Mouse (Mus musculus) embryonic stem cell, embryonic (primary cell): ENCODE results near the gene Sorl1.

Experiments
- CTCF ChIA-PET, 4 experiments: fragments of 300-600 bp in 2 of 4; fragments of 350-600 bp in 2 of 4; sonication (Branson Sonifier 250); formaldehyde crosslinking; loops; one replicate each; lab custom pipeline; 2022; ENCODE audit warnings: inconsistent platforms in 2 of 4; lab: Charles Lee
- POLR2A ChIA-PET, 4 experiments: fragments of 300-600 bp in 2 of 4; fragments of 350-600 bp in 2 of 4; sonication (Branson Sonifier 250); formaldehyde crosslinking; loops; one replicate each; lab custom pipeline; 2022; ENCODE audit warnings: antibody characterized with exemption in 4 of 4, inconsistent platforms in 1 of 4; lab: Charles Lee

Sorl1 gene

DNA sequence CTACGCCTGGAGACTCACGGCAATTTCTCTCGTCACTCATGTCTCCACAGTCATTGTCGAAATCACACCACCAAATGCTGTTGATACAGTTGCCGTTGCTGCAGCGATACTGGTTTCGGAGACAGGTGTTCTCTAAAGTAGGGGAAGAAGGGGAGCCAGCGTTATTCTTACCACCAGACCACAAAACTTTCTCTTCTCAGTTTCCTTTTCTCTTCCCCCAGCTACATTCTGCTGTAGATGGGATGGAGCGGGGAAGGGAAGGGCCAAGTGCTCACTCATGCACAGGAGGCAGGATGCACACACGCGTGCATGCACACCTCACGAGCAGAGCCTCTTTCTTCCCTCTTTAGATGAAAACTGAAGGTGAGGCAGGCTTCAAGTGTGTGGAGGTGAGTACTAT, 101.8 kb downstream of the Sorl1 start:
- ChIA-PET POLR2A (no interaction called here), CTCF (interaction anchor here in 1 of 4 experiments (0.6 kb wide), 1 partner anchor 483 kb away, joined by 6 read pairs; no protein-coding TSS in a partner anchor)

DNA sequence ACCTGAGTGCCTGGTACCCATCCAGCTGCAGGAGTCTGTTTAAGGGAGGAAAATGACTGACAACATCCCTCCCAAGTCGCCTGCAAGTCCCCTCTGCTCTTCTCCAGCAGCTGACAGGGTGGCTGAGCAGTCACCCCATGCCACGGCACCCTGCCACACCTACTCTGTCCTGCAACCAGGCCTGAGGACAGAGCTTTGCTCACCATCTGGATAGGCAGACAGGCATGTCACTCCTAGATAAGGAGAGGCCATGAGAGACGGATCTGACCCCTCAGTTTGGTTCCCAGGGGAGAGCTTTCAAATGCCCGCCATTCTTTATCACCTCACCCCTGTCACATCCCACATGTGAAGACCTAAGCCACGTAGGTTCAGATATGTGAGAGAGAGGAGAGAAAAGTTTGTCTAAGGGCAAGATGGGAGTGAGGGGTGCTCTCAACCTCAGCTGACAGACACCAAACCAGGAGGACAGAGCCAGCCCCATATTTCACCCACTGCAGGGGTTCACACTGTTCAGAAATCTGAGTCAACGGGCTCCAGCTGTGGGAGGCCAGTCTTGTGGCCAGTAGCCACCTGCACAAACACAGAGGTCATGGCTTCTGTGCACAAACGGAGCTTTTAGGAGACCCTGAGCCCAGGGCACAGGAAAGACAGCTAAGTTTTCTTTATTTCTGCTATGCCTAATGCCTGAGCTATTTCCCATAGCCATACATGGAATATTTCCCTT, 104.6 kb downstream of the Sorl1 start:
- ChIA-PET POLR2A (interaction anchor here in 1 of 4 experiments (0.6 kb wide), 1 partner anchor 26 kb away, joined by 5 read pairs; no protein-coding TSS in a partner anchor), CTCF (no interaction called here)

DNA sequence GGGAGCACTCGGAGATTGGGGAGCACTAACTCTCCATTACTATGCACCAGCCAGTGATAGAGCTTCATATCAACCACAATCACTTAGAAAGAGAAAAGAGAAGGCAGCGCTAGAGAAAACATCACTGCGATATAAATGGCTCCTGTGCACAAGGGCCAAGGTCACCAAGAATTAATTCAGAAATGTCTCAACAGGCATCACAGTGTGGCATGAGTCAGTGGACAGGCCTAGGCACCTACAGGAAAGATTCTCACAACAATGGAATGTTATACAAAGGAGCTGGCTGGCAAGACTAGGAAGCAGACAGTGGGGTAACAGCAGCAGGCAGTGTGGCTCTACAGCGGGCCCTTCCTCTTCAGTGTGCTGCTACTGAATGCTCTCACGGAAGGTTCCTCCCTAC, 115.6 kb downstream of the Sorl1 start:
- CTCF ChIA-PET, result no interaction called here
- POLR2A ChIA-PET, result no interaction called here

DNA sequence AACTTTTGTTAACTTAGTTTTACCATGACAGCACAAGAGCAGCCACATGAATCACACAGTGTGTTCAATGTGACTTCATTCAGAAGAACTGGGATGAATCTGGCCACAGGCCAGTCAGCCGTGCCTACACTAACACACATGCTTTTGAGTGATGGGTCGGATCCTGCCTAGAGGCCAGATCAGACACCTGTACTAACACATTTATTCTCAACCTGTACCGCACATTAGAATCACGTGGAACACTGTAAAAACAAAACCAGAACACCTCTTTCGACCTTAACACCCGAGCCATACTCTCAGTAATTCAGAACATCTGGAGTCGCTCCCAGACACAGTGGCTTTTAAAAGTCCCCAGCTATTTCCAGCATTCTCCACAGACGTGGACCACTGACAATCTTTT, 119.0 kb downstream of the Sorl1 start:
- CTCF ChIA-PET, result no interaction called here
- POLR2A ChIA-PET, result no interaction called here

DNA sequence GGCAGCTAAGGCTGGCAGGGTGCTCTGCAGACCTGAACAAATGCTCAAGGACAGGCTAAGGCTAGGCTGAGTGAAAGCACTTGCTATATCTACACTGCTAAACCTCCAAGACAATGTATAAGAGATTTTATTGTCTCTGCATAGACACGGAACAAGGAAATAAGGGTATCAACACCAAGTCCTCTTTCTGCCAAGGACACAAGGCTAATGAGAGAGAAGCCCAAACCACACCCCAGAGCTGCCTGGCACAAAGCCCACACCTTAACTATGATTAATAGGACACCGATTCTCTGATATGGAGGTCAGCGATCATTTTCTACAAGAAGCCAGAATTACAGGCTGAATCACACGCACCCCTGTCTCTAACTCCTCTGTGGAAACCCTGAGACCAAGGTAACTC, 120.0 kb downstream of the Sorl1 start:
- CTCF ChIA-PET, result no interaction called here
- POLR2A ChIA-PET, result no interaction called here

DNA sequence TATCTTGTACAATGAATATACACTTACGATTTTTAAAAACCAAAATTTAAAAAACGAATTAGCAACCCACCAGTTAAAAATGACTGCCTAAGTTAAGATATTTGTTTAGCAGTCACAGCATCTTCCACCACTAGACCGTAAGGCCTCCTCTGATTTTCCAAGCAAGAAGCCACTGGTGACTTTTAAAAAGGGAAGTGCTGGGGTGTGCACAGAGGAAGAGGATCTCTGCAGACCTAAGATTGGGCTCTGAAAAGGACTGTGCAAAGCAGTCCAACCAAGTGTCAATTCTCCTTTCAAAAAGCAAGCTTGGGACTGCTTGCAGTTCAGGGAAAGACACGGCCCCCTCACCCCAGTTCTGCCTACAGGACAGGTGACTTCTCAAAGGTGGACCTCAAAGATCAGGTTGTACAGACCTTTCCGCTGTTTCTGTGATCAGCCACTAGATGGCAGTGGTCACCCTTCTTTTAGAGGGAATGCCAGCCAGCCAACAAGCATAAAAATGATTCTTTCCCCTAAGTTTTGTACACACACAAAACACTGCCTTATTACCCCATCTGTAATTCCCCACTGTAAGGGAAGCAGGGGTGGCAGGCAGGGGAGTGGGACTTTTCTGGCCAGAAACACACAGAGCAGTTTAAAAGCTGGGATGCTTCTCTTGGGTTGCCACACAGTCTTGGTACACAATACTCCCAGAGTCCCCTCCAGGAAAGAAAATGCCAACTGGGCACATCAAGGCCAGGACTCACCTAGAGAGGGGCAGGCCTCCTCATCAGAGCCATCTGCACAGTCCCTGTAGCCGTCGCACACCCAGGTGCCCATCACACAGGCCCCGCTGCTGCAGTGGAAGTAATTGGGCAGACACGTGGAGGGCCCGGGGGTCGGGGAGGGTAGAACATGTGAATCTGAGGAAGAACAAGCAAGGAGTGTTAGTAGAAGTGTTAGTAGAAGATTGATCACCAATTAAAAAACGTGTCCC, 124.3 kb downstream of the Sorl1 start:
- ChIA-PET POLR2A (no interaction called here), CTCF (interaction anchor here in 1 of 4 experiments (1.1 to 1.4 kb wide), 2 partner anchors 209 to 241 kb away, joined by 4 to 5 read pairs; no protein-coding TSS in a partner anchor)

DNA sequence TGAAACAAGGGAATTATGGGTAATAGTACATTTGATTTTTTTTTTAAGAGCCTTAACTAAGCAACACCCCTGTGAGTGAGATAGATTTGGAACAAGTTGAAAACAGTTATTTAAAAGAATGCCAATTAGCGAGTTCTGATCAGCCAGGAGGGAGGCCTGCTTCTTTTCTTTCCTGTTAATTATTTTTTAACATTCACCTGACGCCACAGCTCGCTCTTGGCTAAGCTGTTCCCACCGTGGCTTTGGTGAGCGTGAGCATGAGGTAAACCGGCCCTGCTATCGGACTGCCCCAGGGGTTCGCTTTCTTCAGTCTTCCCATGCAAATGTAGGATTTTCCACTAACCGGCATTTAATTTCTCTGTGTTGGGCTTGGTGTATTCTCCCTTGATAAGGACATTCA, 128.8 kb downstream of the Sorl1 start:
- POLR2A ChIA-PET, result no interaction called here
- CTCF ChIA-PET, result no interaction called here

DNA sequence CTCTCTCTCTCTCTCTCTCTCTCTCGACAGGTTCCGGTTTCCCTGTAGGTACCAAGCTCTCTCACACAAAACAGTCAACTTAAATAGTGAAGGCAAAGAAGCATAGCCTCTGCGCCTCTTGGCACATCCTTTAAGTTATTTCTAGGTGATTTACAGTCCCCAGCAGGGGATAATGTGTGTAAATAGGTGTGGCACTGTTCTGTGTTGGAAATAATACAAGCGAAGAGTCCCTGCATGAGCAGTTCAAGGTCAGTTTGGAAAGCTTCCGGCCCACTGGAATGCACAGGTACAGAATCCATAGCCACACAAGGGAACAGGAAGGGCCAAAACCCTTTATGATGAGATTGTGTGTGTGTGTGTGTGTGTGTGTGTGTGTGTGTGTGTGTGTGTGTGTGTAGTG, 130.3 kb downstream of the Sorl1 start:
- ChIA-PET POLR2A (interaction anchor here in 3 of 4 experiments (0.6 to 1.7 kb wide), 6 partner anchors 10 to 768 kb away, joined by 3 to 9 read pairs (median 4); no protein-coding TSS in a partner anchor), CTCF (interaction anchor here in 1 of 4 experiments (0.5 to 0.7 kb wide), 2 partner anchors 216 to 255 kb away, joined by 4 to 15 read pairs; no protein-coding TSS in a partner anchor)

DNA sequence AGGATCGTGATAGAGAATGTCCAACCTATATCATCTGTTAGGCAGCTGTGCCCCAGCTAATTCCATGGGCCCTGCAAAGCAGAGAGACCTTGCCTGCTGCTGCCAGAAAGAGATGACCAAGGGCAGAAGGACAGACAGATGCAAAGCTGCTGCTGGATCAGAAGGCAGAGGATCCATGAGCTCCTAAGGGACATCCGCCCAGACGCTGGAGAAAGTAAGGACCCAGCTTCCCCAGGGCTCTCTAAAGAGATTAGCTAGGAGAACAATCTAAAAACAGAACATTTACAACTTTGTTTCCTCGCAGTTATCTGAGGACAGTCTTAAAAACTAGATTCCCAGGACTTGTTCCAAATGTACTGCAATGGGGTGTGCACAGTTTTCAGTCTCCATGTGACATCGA, 131.3 kb downstream of the Sorl1 start:
- CTCF ChIA-PET, result no interaction called here
- POLR2A ChIA-PET, result interaction anchor here in 2 of 4 experiments (0.7 to 1.7 kb wide), 3 partner anchors 9 to 767 kb away, joined by 3 to 8 read pairs (median 3); no protein-coding TSS in a partner anchor

DNA sequence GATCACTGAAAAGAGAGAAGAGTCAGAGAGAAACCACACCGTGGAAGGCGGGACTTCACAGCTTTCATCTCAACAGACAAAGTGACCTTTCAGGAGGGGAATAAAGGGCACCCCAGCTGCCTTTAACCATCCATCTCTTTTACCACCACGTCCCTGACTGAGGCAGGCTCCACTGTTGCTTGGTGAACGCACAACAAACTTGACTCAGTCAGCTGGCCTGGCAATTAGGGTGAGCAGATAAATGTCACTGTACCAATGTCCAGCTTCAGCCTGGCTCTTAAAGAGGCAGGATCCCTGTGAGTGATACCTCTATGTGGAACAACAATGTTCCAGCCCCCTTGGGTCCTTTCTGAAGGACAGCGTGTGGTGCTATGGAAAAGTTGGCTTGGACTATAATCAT, 138.5 kb downstream of the Sorl1 start:
- ChIA-PET CTCF (no interaction called here), POLR2A (no interaction called here)

DNA sequence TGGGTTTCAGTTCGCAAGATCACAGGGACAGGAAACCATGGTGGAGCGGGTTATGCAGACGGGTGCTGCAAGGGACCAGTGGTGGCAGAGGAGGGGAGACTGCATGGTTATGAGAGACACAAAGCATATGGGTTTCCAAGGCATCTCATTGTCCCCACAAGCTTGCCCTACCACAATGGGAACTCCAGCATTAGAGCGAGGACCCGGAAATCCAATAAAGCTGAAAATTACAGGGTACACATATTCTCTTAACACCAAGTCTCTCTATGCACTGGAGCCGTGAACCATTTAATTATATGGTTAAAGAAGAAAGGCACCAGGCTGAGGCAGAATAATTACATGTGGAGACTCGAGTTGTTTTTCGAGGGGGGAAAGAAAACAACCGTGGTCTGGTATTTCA, 139.0 kb downstream of the Sorl1 start:
- ChIA-PET POLR2A (no interaction called here), CTCF (no interaction called here)

DNA sequence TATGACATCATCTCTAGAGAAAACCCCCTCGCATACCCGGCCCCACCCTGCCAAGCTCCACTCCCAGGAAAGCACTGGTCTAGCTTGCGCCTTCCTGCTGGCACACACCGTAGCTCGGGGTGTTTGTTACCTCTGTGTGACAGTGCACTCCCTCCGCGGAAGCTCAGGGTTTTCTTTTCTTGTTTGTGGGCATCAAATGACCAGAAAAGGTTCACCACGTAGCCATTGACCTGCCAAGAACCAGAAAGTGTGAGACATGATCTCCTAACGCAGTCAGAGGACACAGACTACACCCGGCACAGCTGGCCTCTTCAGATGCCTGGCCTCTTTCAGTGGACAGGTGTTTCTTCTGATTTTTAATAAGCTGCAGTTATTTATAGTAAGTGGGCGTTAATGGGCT, 139.8 kb downstream of the Sorl1 start:
- POLR2A ChIA-PET, result interaction anchor here in 2 of 4 experiments (0.8 to 1.4 kb wide), 3 partner anchors 9 to 776 kb away, joined by 3 to 8 read pairs (median 3); no protein-coding TSS in a partner anchor
- CTCF ChIA-PET, result no interaction called here

DNA sequence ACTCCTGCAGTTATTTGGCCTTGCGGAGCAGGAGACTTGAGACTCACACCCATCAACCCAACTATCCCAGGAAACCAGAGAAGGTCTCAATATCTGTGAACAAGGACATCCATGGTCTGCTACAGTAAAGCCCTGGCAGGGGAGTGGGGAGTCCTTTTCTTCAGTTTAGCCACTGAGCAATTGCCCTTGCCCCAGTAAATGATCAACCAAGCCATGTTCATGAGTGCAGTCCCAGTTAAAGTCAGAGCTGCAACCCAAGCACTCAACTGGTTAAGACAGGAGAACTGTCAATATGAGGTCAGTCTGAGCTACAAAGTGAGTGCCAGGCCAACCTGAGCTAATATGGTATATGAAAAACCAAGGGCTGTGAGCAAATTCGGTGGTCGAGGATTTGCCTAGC, 140.8 kb downstream of the Sorl1 start:
- ChIA-PET POLR2A (interaction anchor here in 2 of 4 experiments (0.8 to 1.4 kb wide), 3 partner anchors 10 to 15 kb away, joined by 3 to 8 read pairs (median 3); no protein-coding TSS in a partner anchor), CTCF (no interaction called here)

DNA sequence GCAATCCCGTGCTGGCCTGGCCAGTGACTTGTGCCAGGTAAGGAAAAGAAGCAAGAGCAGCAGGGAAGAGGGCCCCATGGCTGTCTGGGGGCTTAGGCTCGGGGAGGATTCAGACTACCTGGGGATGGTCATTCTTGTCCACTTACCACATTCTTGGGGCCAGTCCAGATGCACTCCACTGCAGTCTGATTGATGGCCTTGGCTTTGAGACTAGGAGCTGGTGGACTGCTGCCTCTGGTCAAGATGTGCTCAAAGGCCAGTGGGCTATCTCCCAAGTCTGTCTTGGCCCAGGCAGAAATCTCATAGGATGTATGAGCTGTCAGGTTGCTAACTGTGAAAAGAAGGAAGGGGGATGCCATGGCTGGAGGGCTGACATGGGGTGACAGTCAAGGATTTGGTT, 141.3 kb downstream of the Sorl1 start:
- ChIA-PET CTCF (no interaction called here), POLR2A (interaction anchor here in 1 of 4 experiments (0.8 to 1.4 kb wide), 2 partner anchors 11 to 16 kb away, joined by 3 to 8 read pairs; no protein-coding TSS in a partner anchor)

DNA sequence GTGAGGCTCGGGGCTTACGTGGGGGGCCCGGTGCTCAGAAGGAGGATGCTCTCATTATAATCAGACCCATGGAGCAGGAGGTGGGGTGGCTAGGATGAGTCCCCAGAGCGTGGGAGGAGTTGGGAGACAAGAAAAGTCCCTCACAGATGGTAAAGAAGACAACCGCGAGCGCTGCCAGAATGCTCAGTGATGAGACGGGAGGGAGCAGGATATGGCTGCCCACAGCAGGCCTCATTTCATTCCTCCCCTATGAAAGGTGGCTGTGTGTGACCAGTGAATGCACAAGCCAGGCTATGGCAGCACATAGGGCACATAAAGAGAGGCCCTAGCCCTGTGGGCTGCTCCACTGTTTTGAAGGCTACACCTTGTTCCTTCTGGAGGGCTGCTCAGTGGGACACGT, 142.1 kb downstream of the Sorl1 start:
- CTCF ChIA-PET, result no interaction called here

DNA sequence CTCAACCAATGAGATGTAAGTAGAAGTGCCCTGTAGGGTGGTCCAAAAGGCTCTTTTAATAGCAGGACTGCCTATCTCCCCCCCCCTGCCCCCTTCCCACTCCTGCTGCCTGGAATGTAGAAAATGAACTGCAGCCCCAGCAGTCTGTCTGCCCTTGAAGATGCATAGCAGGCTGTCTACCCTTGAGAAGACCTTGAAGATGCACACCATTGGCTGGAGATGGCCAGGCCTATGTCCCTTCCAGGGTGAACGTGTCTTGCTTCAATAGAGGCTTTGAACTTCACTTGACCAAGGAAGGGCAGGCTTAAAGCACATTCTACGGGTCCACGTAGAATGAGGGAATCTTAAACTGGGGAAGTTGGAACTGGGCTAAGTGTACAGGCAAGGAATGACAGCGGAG, 142.8 kb downstream of the Sorl1 start:
- CTCF ChIA-PET, result no interaction called here
- POLR2A ChIA-PET, result interaction anchor here in 1 of 4 experiments (0.8 to 1.2 kb wide), 2 partner anchors 12 to 193 kb away, joined by 3 read pairs; no protein-coding TSS in a partner anchor

More for the DNA sequence above, 142.1 kb downstream of the Sorl1 start:
- POLR2A ChIA-PET, result no interaction called here

DNA sequence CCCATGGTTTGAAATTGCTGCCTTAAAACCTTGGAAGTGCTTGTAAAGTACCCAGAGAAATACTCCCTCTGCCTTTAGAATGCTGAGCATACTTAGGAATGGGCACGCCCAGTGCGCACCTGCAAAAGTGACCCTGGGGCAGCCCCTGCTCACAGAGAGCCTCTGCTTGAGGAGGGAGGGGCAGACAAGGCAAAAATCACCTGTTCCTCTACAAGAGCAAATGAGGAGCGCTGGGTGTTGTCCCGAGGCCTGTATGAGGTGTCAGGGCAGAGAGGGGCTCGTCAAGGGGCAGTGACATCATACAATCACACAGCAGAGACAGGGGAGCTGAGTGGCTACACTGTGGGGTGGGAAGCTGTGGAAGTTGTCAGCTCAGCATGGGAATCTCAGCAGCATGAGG, 143.3 kb downstream of the Sorl1 start:
- ChIA-PET POLR2A (interaction anchor here in 3 of 4 experiments (0.7 to 1.6 kb wide), 7 partner anchors 9 to 228 kb away, joined by 3 to 4 read pairs (median 3); no protein-coding TSS in a partner anchor), CTCF (no interaction called here)

DNA sequence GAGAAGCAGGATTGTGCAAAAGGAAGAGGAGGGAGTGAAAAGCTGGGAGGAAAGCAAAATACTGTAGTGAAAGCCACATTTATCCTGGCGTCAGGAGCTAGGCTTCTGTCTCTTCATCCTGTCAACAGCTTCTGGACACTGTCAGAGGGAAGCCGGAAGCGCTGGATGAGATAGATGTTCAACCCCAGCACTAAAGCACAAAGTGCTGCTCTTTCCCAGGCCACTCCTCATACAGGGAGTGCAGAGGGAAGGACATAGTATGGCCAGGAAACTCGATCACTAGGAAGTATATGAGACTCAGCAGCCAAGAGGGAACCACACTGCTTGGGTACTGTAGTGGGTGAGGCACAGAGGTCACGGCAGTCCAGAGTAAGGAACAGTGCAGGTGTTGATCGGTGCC, 145.7 kb downstream of the Sorl1 start:
- ChIA-PET POLR2A (no interaction called here), CTCF (interaction anchor here in 1 of 4 experiments (1.1 kb wide), 1 partner anchor 28 kb away, joined by 3 read pairs; no protein-coding TSS in a partner anchor)

DNA sequence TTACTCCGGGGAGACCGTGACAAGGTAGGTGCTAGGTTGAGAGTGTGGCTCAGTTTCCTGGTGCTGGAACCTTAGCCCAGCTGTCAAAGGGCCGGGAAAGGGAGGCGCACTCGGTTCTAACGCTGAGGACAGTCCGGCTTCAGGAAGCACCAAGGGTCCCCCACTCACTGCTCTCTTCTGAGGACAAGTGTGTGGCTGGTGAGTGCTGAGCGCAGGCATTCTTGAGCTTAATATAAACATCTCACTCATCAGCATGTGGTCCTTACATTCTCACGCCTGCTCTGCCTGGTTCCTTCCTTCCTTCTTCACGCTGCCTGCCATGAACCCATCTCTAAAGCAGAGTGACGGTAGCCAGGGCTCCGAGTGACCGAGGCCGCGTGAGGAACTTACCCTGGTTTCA, 148.1 kb downstream of the Sorl1 start:
- POLR2A ChIA-PET, result no interaction called here

More for the DNA sequence above, 148.1 kb downstream of the Sorl1 start:
- CTCF ChIA-PET, result no interaction called here
